Mouse (Mus musculus) lung, embryonic 16.5 days (tissue): ENCODE measurements around the gene Ccnd3. TPM values are rescaled to one million over a fixed set of nuclear protein-coding genes. Genes with fewer than 3 reads are reported as not detected.
"Not testable (repeated sequence)": the region's sequence is repeated elsewhere in the genome, so short reads cannot be mapped to it uniquely, and the experiment has no call there.

Experiments used
- ATAC-seq: fragments of 200-750 bp; cut with Nextera tagmentation; 2 replicates; pipeline ENCODE4 v1.8.0; 2017; ENCODE audit warnings: low read depth, mild to moderate bottlenecking, moderate library complexity
- H3K27ac ChIP-seq: fragments of 300-500 bp; sonication (generic); 2 replicates; pipeline ENCODE4 v1.5.1; 2014; ENCODE audit warnings: mild to moderate bottlenecking, control low read depth, low read length
- H3K27me3 ChIP-seq: fragments of 300-500 bp; sonication (generic); 2 replicates; pipeline ENCODE4 v1.6.1; 2014; ENCODE audit warnings: low read depth, low read length, mixed read lengths; ENCODE audit not compliant: control insufficient read depth, insufficient read depth
- H3K36me3 ChIP-seq: fragments of 300-500 bp; sonication (generic); 2 replicates; pipeline ENCODE4 v1.6.1; 2014; ENCODE audit warnings: low read length; ENCODE audit not compliant: control insufficient read depth, insufficient read depth
- H3K4me1 ChIP-seq: fragments of 300-500 bp; sonication (generic); replicated peaks from 2 replicates; pipeline ENCODE4 v1.6.1; 2014; ENCODE audit warnings: low read length, mixed read lengths; ENCODE audit not compliant: control insufficient read depth, insufficient read depth
- H3K4me2 ChIP-seq: fragments of 300-500 bp; sonication (generic); 2 replicates; pipeline ENCODE4 v1.6.1; 2014; ENCODE audit warnings: low read depth, low read length, control low read depth
- H3K4me3 ChIP-seq: fragments of 300-500 bp; sonication (generic); 2 replicates; pipeline ENCODE4 v1.5.1; 2014; ENCODE audit warnings: mild to moderate bottlenecking, low read length, control low read depth
- H3K9ac ChIP-seq: fragments of 300-500 bp; sonication (generic); 2 replicates; pipeline ENCODE4 v1.6.1; 2014; ENCODE audit warnings: low read length, control low read depth
- H3K9me3 ChIP-seq: fragments of 300-500 bp; sonication (generic); 2 replicates; pipeline ENCODE4 v1.6.1; 2016; ENCODE audit warnings: low read length; ENCODE audit not compliant: control insufficient read depth
- WGBS: fragments of 180-500 bp; shearing (Covaris S2); extraction: QIAGEN DNeasy Blood & Tissue Kit; methylation state at CpG from one replicate; pipeline ENCODE4 v1.1.7; 2014; 5-methylcytosine and 5-hydroxymethylcytosine counted together
- polyA plus RNA-seq: library from polyadenylated mRNA; unstranded; fragments of >200 nt; fragmentation: Nextera tagmentation; extraction: Ambion mirVana; gene quantifications from 2 replicates; pipeline ENCODE4 v1.2.1, GENCODE M21; 2015

The Ccnd3 gene
- polyA plus RNA-seq, 1 experiment from 2014 or later = 258 TPM

GRCm38 (mm10) chr17:47618556-47619311 lies 113.9 kb downstream of the Ccnd3 start:
- WGBS = 84% methylated on average over 13 of the region's 13 CpGs
- Histone ChIP-seq H3K9me3 (no peaks in the 10 kb centered on the region), H3K36me3 (peaks cover 46% of the 10 kb centered on the region), H3K4me2 (no peak overlapping the region), H3K4me3 (no peak overlapping the region), H3K27me3 (no peaks in the 10 kb centered on the region), H3K4me1 (no peaks in the 10 kb centered on the region), H3K27ac (no peak overlapping the region), H3K9ac (no peak overlapping the region)
- ATAC-seq = no peak

GRCm38 (mm10) chr17:47622912-47623554 lies 118.2 kb downstream of the Ccnd3 start:
- no peak overlapping the region for H3K9ac ChIP-seq
- WGBS = 93% methylated on average over 14 of the region's 14 CpGs
- no peak overlapping the region for H3K4me3 ChIP-seq
- no peaks in the 10 kb centered on the region for H3K27me3 ChIP-seq
- peaks cover 40% of the 10 kb centered on the region for H3K36me3 ChIP-seq
- H3K27ac ChIP-seq = no peak overlapping the region
- peaks cover 3% of the 10 kb centered on the region for H3K4me1 ChIP-seq
- H3K9me3 ChIP-seq = no peaks in the 10 kb centered on the region
- no peak for ATAC-seq
- no peak overlapping the region for H3K4me2 ChIP-seq

- H3K4me2 ChIP-seq, H3K27ac ChIP-seq, H3K27me3 ChIP-seq, ATAC-seq, H3K9ac ChIP-seq, H3K9me3 ChIP-seq, H3K4me3 ChIP-seq, H3K4me1 ChIP-seq: not testable (repeated sequence)
- 95% methylated on average over 4 of the region's 5 CpGs for WGBS
- H3K36me3 ChIP-seq = peaks cover 35% of the 10 kb centered on the region
Observed at GRCm38 (mm10) chr17:47624572-47624971, 119.7 kb downstream of the Ccnd3 start.

- 94% methylated on average over 2 of the region's 2 CpGs for WGBS
- Histone ChIP-seq H3K9me3 (no peaks in the 10 kb centered on the region), H3K9ac (no peak overlapping the region), H3K27me3 (no peaks in the 10 kb centered on the region), H3K27ac (no peak overlapping the region), H3K4me1 (peaks cover 7% of the 10 kb centered on the region), H3K4me2 (no peak overlapping the region), H3K36me3 (peaks cover 30% of the 10 kb centered on the region), H3K4me3 (no peak overlapping the region)
- ATAC-seq = no peak
Observed at GRCm38 (mm10) chr17:47625088-47625487, 120.2 kb downstream of the Ccnd3 start.

GRCm38 (mm10) chr17:47626031-47626430 lies 121.2 kb downstream of the Ccnd3 start:
- peaks cover 25% of the 10 kb centered on the region for H3K36me3 ChIP-seq
- 70% methylated on average over 5 of the region's 5 CpGs for WGBS
- H3K4me2 ChIP-seq = no peak overlapping the region
- H3K9ac ChIP-seq = no peak overlapping the region
- no peaks in the 10 kb centered on the region for H3K9me3 ChIP-seq
- H3K27me3 ChIP-seq = no peaks in the 10 kb centered on the region
- no peak overlapping the region for H3K27ac ChIP-seq
- H3K4me3 ChIP-seq = no peak overlapping the region
- ATAC-seq = no peak
- peaks cover 15% of the 10 kb centered on the region for H3K4me1 ChIP-seq

- H3K4me2 ChIP-seq = peak overlapping the region; percentile 97
- H3K4me1 ChIP-seq = peaks cover 17% of the 10 kb centered on the region
- no peaks in the 10 kb centered on the region for H3K27me3 ChIP-seq
- H3K36me3 ChIP-seq = peaks cover 18% of the 10 kb centered on the region
- whole genome bisulfite sequencing = 70% methylated on average over 2 of the region's 2 CpGs
- H3K27ac ChIP-seq = no peak overlapping the region
- no peak for ATAC-seq
- H3K9me3 ChIP-seq = no peaks in the 10 kb centered on the region
- no peak overlapping the region for H3K9ac ChIP-seq
- H3K4me3 ChIP-seq = no peak overlapping the region; the same call in 1 of the 2 replicates
Observed at GRCm38 (mm10) chr17:47627791-47628190, 122.9 kb downstream of the Ccnd3 start.

- Histone ChIP-seq H3K4me2 (peak overlapping the region; percentile 97), H3K27ac (peak overlapping the region; percentile 93), H3K4me3 (peak overlapping the region; percentile 79), H3K9ac (peak overlapping the region; percentile 79), H3K4me1 (peaks cover 17% of the 10 kb centered on the region), H3K9me3 (no peaks in the 10 kb centered on the region), H3K27me3 (no peaks in the 10 kb centered on the region), H3K36me3 (peaks cover 6% of the 10 kb centered on the region; the same call in 1 of the 2 replicates)
- under 1% methylated on average over 62 of the region's 63 CpGs for WGBS
- peak; percentile 96 for ATAC-seq
Observed at GRCm38 (mm10) chr17:47628851-47629676, 124.2 kb downstream of the Ccnd3 start.

- H3K27me3 ChIP-seq = no peaks in the 10 kb centered on the region
- peaks cover 17% of the 10 kb centered on the region for H3K4me1 ChIP-seq
- H3K36me3 ChIP-seq = 0 out of 2 replicates have a peak, but pooled peaks cover 2% of the 10 kb centered on the region
- H3K9me3 ChIP-seq = no peaks in the 10 kb centered on the region
- H3K9ac ChIP-seq = peak overlapping the region; percentile 79
- peak overlapping the region; percentile 79 for H3K4me3 ChIP-seq
- peak overlapping the region; percentile 93 for H3K27ac ChIP-seq
- under 1% methylated on average over 61 of the region's 61 CpGs for WGBS
- ATAC-seq = peak; percentile 11
- peak overlapping the region; percentile 97 for H3K4me2 ChIP-seq
Observed at GRCm38 (mm10) chr17:47629717-47630677, 125.1 kb downstream of the Ccnd3 start.
